Mouse (Mus musculus) CH12.LX (cell line): ENCODE measurements around the gene Fam126b.

Experiments used
- CHD1 ChIP-seq: IDR thresholded peaks from 2 replicates; pipeline ENCODE4 v1.6.1; 2012; ENCODE audit warnings: low read depth, low read length, improper control_type of control experiment, inconsistent platforms
- CTCF ChIP-seq, 2 experiments: IDR thresholded peaks in 1 of 2; conservative IDR thresholded peaks in 1 of 2; 2 replicates each; pipeline ENCODE4 v1.5.1; 2011 to 2012; ENCODE audit warnings: low read depth in 2 of 2, low read length in 2 of 2, improper control_type of control experiment in 1 of 2, inconsistent platforms in 1 of 2, mild to moderate bottlenecking in 1 of 2, moderate library complexity in 1 of 2
- JUN ChIP-seq: IDR thresholded peaks from 2 replicates; pipeline ENCODE4 v1.6.1; 2011; ENCODE audit warnings: low read depth, mild to moderate bottlenecking, low read length, improper control_type of control experiment, moderate library complexity; ENCODE audit not compliant: insufficient read depth
- JUND ChIP-seq: conservative IDR thresholded peaks from 2 replicates; pipeline ENCODE4 v1.6.1; 2011; ENCODE audit warnings: low read depth, low read length, improper control_type of control experiment
- KAT2A ChIP-seq: IDR thresholded peaks from 2 replicates; pipeline ENCODE4 v1.6.1; 2012; ENCODE audit warnings: low read length, improper control_type of control experiment, inconsistent platforms; ENCODE audit not compliant: insufficient replicate concordance
- MAX ChIP-seq: IDR thresholded peaks from 2 replicates; pipeline ENCODE4 v1.6.1; 2011; ENCODE audit warnings: low read length, improper control_type of control experiment
- NELFE ChIP-seq: IDR thresholded peaks from 2 replicates; pipeline ENCODE4 v1.6.1; 2011; ENCODE audit warnings: low read depth, low read length, improper control_type of control experiment
- POLR2A ChIP-seq: IDR thresholded peaks from 2 replicates; pipeline ENCODE4 v1.6.1; 2011; ENCODE audit warnings: low read depth, mild to moderate bottlenecking, improper control_type of control experiment, low read length
- TCF12 ChIP-seq: IDR thresholded peaks from 2 replicates; pipeline ENCODE4 v1.6.1; 2014; ENCODE audit warnings: low read depth, mild to moderate bottlenecking, inconsistent platforms, low read length, improper control_type of control experiment
- ZC3H11A ChIP-seq: IDR thresholded peaks from 2 replicates; pipeline ENCODE4 v1.6.1; 2012; ENCODE audit warnings: low read depth, mild to moderate bottlenecking, inconsistent platforms, low read length, improper control_type of control experiment

- no peak for TF ChIP-seq CHD1
- no peak for TF ChIP-seq POLR2A
- no peak for TF ChIP-seq MAX
- no peak for TF ChIP-seq JUND
- no peak for TF ChIP-seq CTCF (conservative IDR thresholded peaks at IDR 0.05 in 1 of 2, IDR thresholded peaks at IDR 0.05 in 1 of 2; ENCODE audit: low read depth in 2 of 2, low read length in 2 of 2)
- TF ChIP-seq TCF12, result no peak
- TF ChIP-seq NELFE, result no peak
- no peak for TF ChIP-seq KAT2A
- TF ChIP-seq JUN, result no peak
- TF ChIP-seq ZC3H11A, result no peak
These were observed 36.0 kb upstream of the Fam126b start for GRCm38 (mm10) chr1:58621996-58622748.
